Mouse (Mus musculus) C2C12 (cell line): ENCODE results near the gene Mfsd6l.

ENCODE experiments used
- CTCF ChIP-seq: IDR thresholded peaks from one replicate; pipeline ENCODE4 v1.5.1; 2011; ENCODE audit not compliant: control insufficient read depth, insufficient read depth, insufficient read length
- MAX ChIP-seq: IDR thresholded peaks from one replicate; pipeline ENCODE4 v1.6.1; 2011; ENCODE audit warnings: mild to moderate bottlenecking, control low read depth
- MYOD1 ChIP-seq: IDR thresholded peaks from one replicate; pipeline ENCODE4 v1.6.1; 2011; ENCODE audit warnings: low read depth; ENCODE audit not compliant: control insufficient read depth, insufficient read length
- MYOG ChIP-seq: IDR thresholded peaks from one replicate; pipeline ENCODE4 v1.6.1; 2011; ENCODE audit not compliant: control insufficient read depth, insufficient read length; ENCODE audit errors: extremely low read depth
- USF1 ChIP-seq: IDR thresholded peaks from one replicate; pipeline ENCODE4 v1.6.1; 2011; ENCODE audit warnings: low read depth, mild to moderate bottlenecking, control low read depth, moderate library complexity

DNA sequence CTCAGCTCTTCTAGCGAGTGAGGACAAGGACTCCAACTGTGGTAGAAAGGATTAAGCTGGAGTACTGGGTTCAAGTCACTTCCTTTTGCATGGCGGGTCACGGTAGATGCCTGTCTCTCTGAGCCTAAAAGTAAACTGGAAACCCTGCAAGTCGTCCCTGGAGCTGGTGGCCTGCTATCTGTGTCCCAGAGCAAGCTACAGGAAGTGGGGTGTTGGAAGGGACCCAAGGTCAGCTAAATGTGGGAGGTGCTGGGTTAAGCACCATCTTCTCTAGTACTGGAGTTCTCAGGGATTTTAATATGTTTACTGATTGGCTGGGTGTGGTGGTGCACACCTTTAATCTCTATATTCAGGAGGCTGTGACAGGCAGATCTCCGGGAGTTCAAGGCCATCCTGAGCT, 23.2 kb upstream of the Mfsd6l start:
- TF ChIP-seq CTCF: no peak
- TF ChIP-seq MYOG: no peak
- no peak for TF ChIP-seq MYOD1
- no peak for TF ChIP-seq USF1
- no peak for TF ChIP-seq MAX
